Mouse (Mus musculus): Measurements from ENCODE around the gene Sardh.

GRCm38 (mm10) chr2:27278859-27279258 is 30.7 kb upstream of the Sardh start:
- TF ChIP-seq CHD2 (IDR thresholded peaks at IDR 0.05; ENCODE audit: low read depth, low read length) (no peak), ZNF384 (IDR thresholded peaks at IDR 0.05; ENCODE audit: low read depth, low read length) (no peak), MAFK (IDR thresholded peaks at IDR 0.05; ENCODE audit: insufficient read depth, low read depth, low read length) (no peak), HCFC1 (IDR thresholded peaks at IDR 0.05; ENCODE audit: borderline replicate concordance, insufficient read depth, low read length) (no peak)
